In genomic region chr7:144696764-144697704, GRCm38 (mm10) we compare ENCODE assay signal across 9 mouse cellular contexts. TPM values are rescaled to one million over a fixed set of nuclear protein-coding genes. Genes with fewer than 3 reads are reported as not detected.
DNase-seq lines count a peak whose midpoint lies in the region; ATAC-seq and TF ChIP-seq lines count a peak whose summit lies in the region.
"Had no signal": no experiment of that assay in that cellular context is flagged by ENCODE, and none has a peak within 500 bp of the region (broad histone marks: within the 10 kb centered on the region; RNA-seq: fewer than 3 reads in every experiment).

No protein-coding gene starts in this region.

- H3K9me3 ChIP-seq in heart, postnatal 0 days (replicated peaks; ENCODE audit: control insufficient read depth, low read length), result 0 out of 2 replicates have a peak, but pooled peaks cover 9% of the 10 kb centered on the region
- H3K9me3 ChIP-seq in CH12.LX (replicated peaks; ENCODE audit: low read length), result peaks cover 12% of the 10 kb centered on the region
- peaks cover 5% of the 10 kb centered on the region; the same call in 1 of the 2 replicates for H3K9me3 ChIP-seq in embryonic facial prominence, embryonic 10.5 days
- peaks cover 5% of the 10 kb centered on the region; the same call in 1 of the 2 replicates for H3K9me3 ChIP-seq in forebrain, embryonic 13.5 days (replicated peaks)

- H3K4me2 ChIP-seq in heart, postnatal 0 days (ENCODE audit: low read depth, low read length), result no peak overlapping the region
- no peak overlapping the region for H3K4me2 ChIP-seq in CH12.LX (ENCODE audit: insufficient read depth, low read depth, poor library complexity, severe bottlenecking)
- no peak overlapping the region for H3K4me2 ChIP-seq in forebrain, embryonic 13.5 days
- H3K4me2 ChIP-seq: midbrain, embryonic 12.5 days had no signal

- peak; percentile 49; the same call in 1 of the 2 replicates for TF ChIP-seq CTCF in heart, postnatal 0 days (IDR thresholded peaks at IDR 0.05; ENCODE audit: low read depth)
- TF ChIP-seq CTCF in CH12.LX (conservative IDR thresholded peaks at IDR 0.05 in 1 of 2, IDR thresholded peaks at IDR 0.05 in 1 of 2; ENCODE audit: low read depth in 2 of 2, low read length in 2 of 2), result peak; percentile 90 to 99

- TF ChIP-seq EP300 in heart, postnatal 0 days (IDR thresholded peaks at IDR 0.05; ENCODE audit: low read depth), result no peak
- TF ChIP-seq EP300 in CH12.LX (IDR thresholded peaks at IDR 0.05; ENCODE audit: low read length), result no peak

- in situ Hi-C loops in CH12.LX (cut with MboI; ENCODE audit: low pct_ligation_motif_present, low pct_unique_long_range_greater_than_20kb, low sequenced_read_pairs), result no loop called here

- TF ChIP-seq POLR2A in CH12.LX (IDR thresholded peaks at IDR 0.05; ENCODE audit: low read depth, low read length), result no peak

- H3K27ac ChIP-seq in heart, postnatal 0 days (ENCODE audit: low read depth), result no peak overlapping the region
- no peak overlapping the region for H3K27ac ChIP-seq in CH12.LX (ENCODE audit: insufficient read depth, low read depth)
- H3K27ac ChIP-seq in embryonic facial prominence, embryonic 10.5 days (replicated peaks), result no peak overlapping the region
- H3K27ac ChIP-seq in forebrain, embryonic 13.5 days, result no peak overlapping the region
- H3K27ac ChIP-seq: midbrain, embryonic 12.5 days had no signal

- H3K4me3 ChIP-seq in heart, postnatal 0 days (ENCODE audit: low read depth, low read length), result no peak overlapping the region
- H3K4me3 ChIP-seq in CH12.LX (replicated peaks in 1 of 3; ENCODE audit: low read depth in 2 of 3, low read length in 2 of 3, poor library complexity in 1 of 3), result no peak overlapping the region
- no peak overlapping the region for H3K4me3 ChIP-seq in embryonic facial prominence, embryonic 10.5 days
- no peak overlapping the region for H3K4me3 ChIP-seq in forebrain, embryonic 13.5 days
- H3K4me3 ChIP-seq: midbrain, embryonic 12.5 days had no signal

- no peak overlapping the region for H3K9ac ChIP-seq in heart, postnatal 0 days (replicated peaks; ENCODE audit: low read depth, low read length)
- no peak overlapping the region for H3K9ac ChIP-seq in CH12.LX (ENCODE audit: insufficient read depth, low read depth)
- no peak overlapping the region for H3K9ac ChIP-seq in forebrain, embryonic 13.5 days
- H3K9ac ChIP-seq: midbrain, embryonic 12.5 days had no signal

- no peaks in the 10 kb centered on the region for H3K27me3 ChIP-seq in heart, postnatal 0 days (ENCODE audit: control insufficient read depth, insufficient read depth, low read length)
- peaks cover 70% of the 10 kb centered on the region for H3K27me3 ChIP-seq in CH12.LX (replicated peaks)
- no peaks in the 10 kb centered on the region for H3K27me3 ChIP-seq in embryonic facial prominence, embryonic 10.5 days (replicated peaks; ENCODE audit: low read depth, poor library complexity, severe bottlenecking)
- H3K27me3 ChIP-seq in forebrain, embryonic 13.5 days, result no peaks in the 10 kb centered on the region
- H3K27me3 ChIP-seq: midbrain, embryonic 12.5 days had no signal

- H3K79me2 ChIP-seq in CH12.LX (replicated peaks; ENCODE audit: control insufficient read depth, extremely low read depth, insufficient read depth, poor library complexity, severe bottlenecking), result no peaks in the 10 kb centered on the region

- no peaks in the 10 kb centered on the region for H3K36me3 ChIP-seq in heart, postnatal 0 days (replicated peaks; ENCODE audit: control insufficient read depth, insufficient read depth, low read length)
- no peaks in the 10 kb centered on the region for H3K36me3 ChIP-seq in CH12.LX (replicated peaks in 1 of 2; ENCODE audit: control insufficient read depth in 1 of 2, insufficient read depth in 1 of 2, low read length in 1 of 2)
- no peaks in the 10 kb centered on the region; the same call in 1 of the 2 replicates for H3K36me3 ChIP-seq in embryonic facial prominence, embryonic 10.5 days (replicated peaks)
- peaks cover 4% of the 10 kb centered on the region; the same call in 1 of the 2 replicates for H3K36me3 ChIP-seq in forebrain, embryonic 13.5 days (ENCODE audit: poor library complexity, severe bottlenecking)

- no peak for ATAC-seq in heart, postnatal 0 days (ENCODE audit: insufficient read depth, low read depth)
- ATAC-seq in forebrain, embryonic 13.5 days, result no peak

- 72% methylated on average over 7 of the region's 7 CpGs for WGBS in heart, postnatal 0 days
- 73% methylated on average over 7 of the region's 7 CpGs for WGBS in embryonic facial prominence, embryonic 10.5 days
- WGBS in forebrain, embryonic 13.5 days, result 83% methylated on average over 7 of the region's 7 CpGs

- H3K4me1 ChIP-seq in heart, postnatal 0 days (ENCODE audit: control insufficient read depth, insufficient read depth), result no peaks in the 10 kb centered on the region
- no peaks in the 10 kb centered on the region for H3K4me1 ChIP-seq in CH12.LX (ENCODE audit: control insufficient read depth in 1 of 2, insufficient read depth in 2 of 2)
- H3K4me1 ChIP-seq in embryonic facial prominence, embryonic 10.5 days, result no peaks in the 10 kb centered on the region
- no peaks in the 10 kb centered on the region for H3K4me1 ChIP-seq in forebrain, embryonic 13.5 days
- H3K4me1 ChIP-seq: midbrain, embryonic 12.5 days had no signal

- dilution Hi-C loops in CH12.LX (cut with MboI; ENCODE audit: extremely low pct_ligation_motif_present, extremely low pct_unique_long_range_greater_than_20kb, low sequenced_read_pairs), result no loop called here

- TF ChIP-seq RAD21 in CH12.LX (IDR thresholded peaks at IDR 0.05; ENCODE audit: low read depth, low read length), result peak; percentile 15

- no peak for DNase-seq in heart, postnatal 0 days (ENCODE audit: low spot score)
- DNase-seq in heart, adult 11 months, result no peak
- DNase-seq in CH12.LX (ENCODE audit: extremely low read depth), result peak; percentile 58
- peak; percentile 41 for DNase-seq in embryonic facial prominence, embryonic 10.5 days (ENCODE audit: low spot score)
- peak; percentile 35 for DNase-seq in lung, postnatal 14 days
- peak; percentile 19 for DNase-seq in thymus, postnatal 0 days (ENCODE audit: low spot score)
- no peak for DNase-seq in ovary, postnatal 10 days (ENCODE audit: low spot score)

TF ChIP-seq in CH12.LX, 34 proteins besides CTCF, POLR2A, EP300 and RAD21:
- TF ChIP-seq ETS1 (conservative IDR thresholded peaks at IDR 0.05; ENCODE audit: low read depth, low read length), result no peak
- peak; percentile 18; the same call in 1 of the 2 replicates for TF ChIP-seq MAX (IDR thresholded peaks at IDR 0.05; ENCODE audit: low read length)
- TF ChIP-seq MXI1 (IDR thresholded peaks at IDR 0.05; ENCODE audit: low read depth, low read length), result no peak
- TF ChIP-seq ZMIZ1 (IDR thresholded peaks at IDR 0.05; ENCODE audit: low read depth, low read length), result no peak
- TF ChIP-seq NELFE (IDR thresholded peaks at IDR 0.05; ENCODE audit: low read depth, low read length), result peak; percentile 49; the same call in 1 of the 2 replicates
- no peak for TF ChIP-seq KAT2A (IDR thresholded peaks at IDR 0.05; ENCODE audit: insufficient replicate concordance, low read length)
- no peak for TF ChIP-seq POLR2AphosphoS2 (IDR thresholded peaks at IDR 0.05; ENCODE audit: low read depth, low read length)
- TF ChIP-seq USF2 (conservative IDR thresholded peaks at IDR 0.05; ENCODE audit: low read depth, low read length), result no peak
- no peak for TF ChIP-seq TBP (conservative IDR thresholded peaks at IDR 0.05; ENCODE audit: low read depth, low read length)
- no peak for TF ChIP-seq USF1 (IDR thresholded peaks at IDR 0.05; ENCODE audit: low read depth, low read length)
- no peak for TF ChIP-seq E2F4 (IDR thresholded peaks at IDR 0.05; ENCODE audit: insufficient replicate concordance, low read depth, low read length)
- no peak for TF ChIP-seq BHLHE40 (IDR thresholded peaks at IDR 0.05; ENCODE audit: low read depth, low read length)
- no peak for TF ChIP-seq TCF12 (IDR thresholded peaks at IDR 0.05; ENCODE audit: low read depth, low read length)
- TF ChIP-seq RCOR1 (conservative IDR thresholded peaks at IDR 0.05; ENCODE audit: low read depth, low read length), result no peak
- TF ChIP-seq IRF4 (IDR thresholded peaks at IDR 0.05; ENCODE audit: low read depth, low read length), result no peak
- peak; percentile 34 for TF ChIP-seq SMC3 (IDR thresholded peaks at IDR 0.05; ENCODE audit: low read depth, low read length)
- no peak for TF ChIP-seq ELF1 (IDR thresholded peaks at IDR 0.05; ENCODE audit: low read depth, low read length)
- no peak for TF ChIP-seq SIN3A (IDR thresholded peaks at IDR 0.05; ENCODE audit: low read length)

RNA-seq across cellular contexts. Expression of gene Ano1, which starts 54.7 kb away (rescaled TPM):
- total RNA-seq in heart, postnatal 0 days (2014; rRNA removed; ENCODE audit: low replicate concordance), result 11.1 and 11.8 TPM in 2 replicates
- polyA plus RNA-seq in heart, postnatal 0 days (2015; fragmentation: Nextera tagmentation; extraction: Ambion mirVana), result 4.4 and 4.5 TPM in 2 replicates
- total RNA-seq in CH12.LX (2012; rRNA removed) (not detected in 2 replicates), CH12.LX (2014; rRNA removed) (not detected in 2 replicates)
- polyA plus RNA-seq in CH12.LX (2012; ENCODE audit: insufficient read length, low read depth), result not detected in 2 replicates
- polyA plus RNA-seq in embryonic facial prominence, embryonic 10.5 days (2016; fragmentation: Nextera tagmentation; extraction: Ambion mirVana), result 8.7 and 11.3 TPM in 2 replicates
- polyA plus RNA-seq in thymus, postnatal 0 days (2015; fragmentation: Nextera tagmentation; extraction: Ambion mirVana), result 1.3 TPM in 2 replicates
- polyA plus RNA-seq in forebrain, embryonic 13.5 days (2015; fragmentation: Nextera tagmentation; extraction: Ambion mirVana), result 12.3 and 14.3 TPM in 2 replicates

Comparison
In these comparisons a context has a peak if more than half of its experiments do, and no peak if none do; other contexts are left out.
1. DNase-seq: peak in CH12.LX (single experiment), embryonic facial prominence, embryonic 10.5 days (single experiment), lung, postnatal 14 days (single experiment) and thymus, postnatal 0 days (single experiment); none in heart, postnatal 0 days (single experiment), heart, adult 11 months (single experiment) and ovary, postnatal 10 days (single experiment).